Mouse (Mus musculus) limb, embryonic 12.5 days (tissue): ENCODE data around the gene Actc1. TPM values are rescaled to one million over a fixed set of nuclear protein-coding genes. Genes with fewer than 3 reads are reported as not detected.
A peak's percentile ranks its signal among the peaks of the same experiment; 100 is the strongest.

ENCODE experiments used
- ATAC-seq: fragments of 200-750 bp; cut with Nextera tagmentation; 2 replicates; pipeline ENCODE4 v1.8.0; 2017; ENCODE audit warnings: low read depth, moderate TSS enrichment; ENCODE audit not compliant: insufficient number of reproducible peaks, insufficient read depth, low FRiP score, low TSS enrichment
- H3K27ac ChIP-seq: fragments of 300-500 bp; sonication (generic); 2 replicates; pipeline ENCODE4 v1.5.1; 2016; ENCODE audit warnings: mild to moderate bottlenecking, moderate library complexity
- H3K27me3 ChIP-seq: fragments of 300-500 bp; sonication (generic); 2 replicates; pipeline ENCODE4 v1.6.1; 2016; ENCODE audit warnings: mild to moderate bottlenecking, moderate library complexity
- H3K36me3 ChIP-seq: fragments of 300-500 bp; sonication (generic); 2 replicates; pipeline ENCODE4 v1.6.1; 2016; ENCODE audit warnings: mild to moderate bottlenecking, moderate library complexity
- H3K4me1 ChIP-seq: fragments of 300-500 bp; sonication (generic); replicated peaks from 2 replicates; pipeline ENCODE4 v1.6.1; 2016
- H3K4me2 ChIP-seq: fragments of 300-500 bp; sonication (generic); 2 replicates; pipeline ENCODE4 v1.6.1; 2016; ENCODE audit warnings: mild to moderate bottlenecking, moderate library complexity
- H3K4me3 ChIP-seq: fragments of 300-500 bp; sonication (generic); replicated peaks from 2 replicates; pipeline ENCODE4 v1.5.1; 2016; ENCODE audit warnings: mild to moderate bottlenecking
- H3K9ac ChIP-seq: fragments of 300-500 bp; sonication (generic); replicated peaks from 2 replicates; pipeline ENCODE4 v1.6.1; 2016; ENCODE audit warnings: mild to moderate bottlenecking, moderate library complexity
- H3K9me3 ChIP-seq: fragments of 300-500 bp; sonication (generic); 2 replicates; pipeline ENCODE4 v1.6.1; 2016; ENCODE audit warnings: mild to moderate bottlenecking, moderate library complexity
- WGBS: fragments of 180-500 bp; shearing (Covaris S2); methylation state at CpG from one replicate; pipeline ENCODE4 v1.1.7; 2016; 5-methylcytosine and 5-hydroxymethylcytosine counted together
- polyA plus RNA-seq: library from polyadenylated mRNA; unstranded; fragments of >200 nt; fragmentation: Nextera tagmentation; extraction: Ambion mirVana; gene quantifications from 2 replicates; pipeline ENCODE4 v1.2.1, GENCODE M21; 2016

The Actc1 gene
- polyA plus RNA-seq, 1 experiment from 2014 or later = 400 TPM

DNA sequence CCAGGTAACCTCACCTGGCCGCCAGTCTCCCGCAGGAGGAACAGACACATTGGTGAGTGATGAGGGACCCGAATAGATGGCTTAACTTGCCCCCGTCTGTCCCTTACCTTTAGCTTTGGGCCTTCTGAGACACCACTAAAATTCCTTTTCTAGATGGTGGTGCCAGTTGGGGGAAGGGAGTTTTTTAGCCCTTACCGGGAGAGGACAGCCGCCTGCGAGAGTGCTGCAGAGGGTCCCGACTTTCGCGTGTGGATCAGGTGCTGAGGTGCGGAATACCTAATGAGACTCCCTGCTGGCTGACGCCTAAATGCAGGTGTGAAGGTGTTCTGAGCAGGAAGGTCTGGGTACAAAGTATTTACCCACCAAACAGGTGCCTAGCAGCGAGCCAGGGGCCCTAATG lies 39.5 kb downstream of the Actc1 start:
- Histone ChIP-seq H3K4me3 (peak overlapping the region; percentile 44), H3K27me3 (peaks cover 72% of the 10 kb centered on the region), H3K36me3 (no peaks in the 10 kb centered on the region), H3K4me2 (peak overlapping the region; percentile 76), H3K9ac (peak overlapping the region; percentile 44; the same call in 1 of the 2 replicates), H3K4me1 (peaks cover 8% of the 10 kb centered on the region), H3K27ac (no peak overlapping the region), H3K9me3 (no peaks in the 10 kb centered on the region)
- no peak for ATAC-seq
- 3% methylated on average over 13 of the region's 13 CpGs for WGBS

DNA sequence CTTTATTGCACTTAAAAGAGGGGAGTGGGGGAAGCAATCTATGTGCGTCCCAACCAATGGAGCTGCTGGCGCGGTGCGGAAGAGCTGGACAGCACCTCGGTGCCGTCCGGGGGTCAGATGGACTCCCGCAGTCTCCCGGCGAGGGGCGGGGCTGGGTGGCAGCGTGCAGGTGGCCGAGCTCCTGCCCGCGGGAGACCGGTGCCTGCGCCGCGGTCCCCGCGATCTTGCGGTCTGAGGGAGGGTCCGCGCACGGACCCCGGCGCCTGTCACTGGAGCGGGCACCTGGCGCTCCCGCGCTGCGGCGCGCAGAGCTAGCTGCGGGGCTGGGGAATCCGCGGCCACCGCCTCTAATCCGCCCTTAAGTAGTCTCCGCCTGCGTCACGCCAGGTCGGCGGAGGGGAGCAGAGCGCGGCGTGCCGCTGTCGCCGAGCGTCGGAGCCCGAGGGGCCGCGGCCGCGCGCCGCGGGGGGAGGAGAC lies 40.0 kb downstream of the Actc1 start, which contains the start of gene Gjd2:
TSS of gene Gjd2 (minus strand) at position 325 of the 477 bp plus-strand sequence.
- 1% methylated on average over 53 of the region's 60 CpGs for WGBS
- Histone ChIP-seq H3K4me2 (peak within 1 kb of the TSS; percentile 76), H3K36me3 (no peaks in the 10 kb centered on the region), H3K9me3 (no peaks in the 10 kb centered on the region), H3K9ac (peak within 1 kb of the TSS; percentile 44), H3K27ac (no peak within 1 kb of the TSS), H3K4me1 (peaks cover 8% of the 10 kb centered on the region), H3K4me3 (peak within 1 kb of the TSS; percentile 44), H3K27me3 (peaks cover 67% of the 10 kb centered on the region)
- ATAC-seq = 0 out of 2 replicates have a peak, but pooled peaks have one; percentile 30

DNA sequence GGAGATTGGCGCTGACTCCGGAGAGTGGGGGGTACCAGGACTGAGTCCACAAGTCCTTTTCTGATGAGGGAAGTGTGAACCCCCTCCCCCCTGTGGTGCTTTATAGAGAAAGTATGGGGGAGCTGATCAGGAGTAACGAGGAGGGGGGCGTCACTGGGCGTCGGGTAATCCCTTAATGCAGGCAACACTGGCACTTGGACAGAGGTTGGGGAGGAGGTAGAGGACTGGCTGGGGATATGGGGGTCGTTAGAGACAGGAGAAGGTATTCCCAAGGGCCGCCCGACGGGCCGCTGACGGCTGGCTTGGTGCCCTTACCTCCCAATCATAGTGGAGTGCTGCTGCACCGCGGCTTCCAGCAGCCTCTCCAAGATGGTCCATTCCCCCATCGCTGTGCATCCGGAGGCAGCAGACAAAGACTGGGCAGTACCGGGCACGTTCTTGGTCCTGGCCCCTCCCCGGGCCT lies 40.6 kb downstream of the Actc1 start:
- H3K4me1 ChIP-seq = peaks cover 8% of the 10 kb centered on the region
- peak overlapping the region; percentile 44 for H3K4me3 ChIP-seq
- WGBS = 4% methylated on average over 19 of the region's 19 CpGs
- H3K4me2 ChIP-seq = peak overlapping the region; percentile 76
- peaks cover 64% of the 10 kb centered on the region for H3K27me3 ChIP-seq
- no peaks in the 10 kb centered on the region for H3K9me3 ChIP-seq
- no peak for ATAC-seq
- no peak overlapping the region for H3K9ac ChIP-seq
- no peaks in the 10 kb centered on the region for H3K36me3 ChIP-seq
- H3K27ac ChIP-seq = no peak overlapping the region

DNA sequence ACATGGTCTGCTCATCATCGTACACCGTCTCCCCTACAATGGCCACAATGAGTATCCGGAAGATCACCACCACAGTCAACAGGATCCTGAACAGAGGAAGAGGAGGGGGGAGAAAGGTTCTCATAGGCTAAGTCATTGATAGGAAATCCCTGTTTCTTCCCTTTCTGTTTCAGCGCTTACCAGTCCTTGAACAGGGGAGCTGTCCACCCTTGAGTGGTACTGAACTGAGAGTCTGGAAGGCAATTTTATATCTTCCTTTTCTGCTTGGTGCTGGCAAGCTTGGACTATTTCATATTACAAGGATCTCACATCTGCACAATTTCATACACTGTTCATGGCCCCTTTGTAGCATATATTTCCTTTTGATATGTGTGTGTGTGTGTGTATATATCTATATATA lies 41.5 kb downstream of the Actc1 start:
- 53% methylated on average over 4 of the region's 4 CpGs for WGBS
- Histone ChIP-seq H3K36me3 (no peaks in the 10 kb centered on the region), H3K9ac (no peak overlapping the region), H3K27ac (no peak overlapping the region), H3K9me3 (no peaks in the 10 kb centered on the region), H3K4me1 (peaks cover 8% of the 10 kb centered on the region), H3K4me2 (no peak overlapping the region), H3K27me3 (peaks cover 56% of the 10 kb centered on the region), H3K4me3 (no peak overlapping the region)
- ATAC-seq = 0 out of 2 replicates have a peak, but pooled peaks have one; percentile 24

DNA sequence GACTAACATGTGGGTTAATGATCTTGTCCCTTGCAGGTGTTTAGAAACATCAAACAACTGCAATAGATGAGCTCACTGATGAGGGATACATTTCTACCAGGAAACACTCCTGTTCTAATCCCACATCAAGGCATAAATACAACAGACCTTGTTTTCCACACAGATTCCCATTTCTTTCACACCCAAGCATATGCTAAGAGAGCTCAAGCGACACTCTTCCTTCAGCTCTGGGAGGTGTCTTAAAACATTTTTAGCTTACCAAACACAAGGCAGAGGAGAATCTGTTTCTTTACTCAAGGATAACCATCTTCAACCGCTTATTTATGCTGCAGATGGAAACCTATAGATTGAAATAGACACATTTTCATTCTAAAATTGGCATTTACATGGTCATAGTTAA lies 45.0 kb downstream of the Actc1 start:
- no peaks in the 10 kb centered on the region for H3K9me3 ChIP-seq
- H3K27me3 ChIP-seq = peaks cover 26% of the 10 kb centered on the region
- 81% methylated on average over 2 of the region's 2 CpGs for WGBS
- H3K9ac ChIP-seq = no peak overlapping the region
- H3K4me1 ChIP-seq = peaks cover 2% of the 10 kb centered on the region
- H3K4me2 ChIP-seq = no peak overlapping the region
- no peak overlapping the region for H3K4me3 ChIP-seq
- ATAC-seq = no peak
- no peaks in the 10 kb centered on the region for H3K36me3 ChIP-seq
- no peak overlapping the region for H3K27ac ChIP-seq

DNA sequence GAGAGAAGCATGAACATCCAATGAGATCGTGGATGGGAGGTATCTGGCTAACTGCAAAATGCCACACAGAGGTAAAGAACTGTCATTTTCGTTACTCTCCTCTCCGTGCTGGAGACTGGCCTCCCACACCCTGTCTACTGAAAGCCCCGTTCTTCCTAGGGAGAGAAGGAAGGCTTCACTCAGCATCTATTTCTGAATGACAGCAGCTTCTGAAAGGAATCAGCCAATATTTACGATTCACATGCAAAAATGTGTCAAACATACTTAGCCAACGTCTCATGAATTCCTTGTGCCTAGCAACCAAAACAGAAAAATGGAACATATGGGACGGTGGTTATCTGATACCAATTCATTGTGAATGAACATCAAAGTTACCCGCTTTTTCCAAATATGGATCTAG lies 55.9 kb downstream of the Actc1 start:
- Histone ChIP-seq H3K4me1 (no peaks in the 10 kb centered on the region), H3K36me3 (no peaks in the 10 kb centered on the region), H3K9ac (no peak overlapping the region), H3K9me3 (no peaks in the 10 kb centered on the region), H3K4me2 (no peak overlapping the region), H3K4me3 (no peak overlapping the region), H3K27ac (no peak overlapping the region), H3K27me3 (no peaks in the 10 kb centered on the region)
- no peak for ATAC-seq
- 81% methylated on average over 8 of the region's 8 CpGs for WGBS

Other genes starting within 250 kb of the Actc1 start
- 1.2 and 1.6 TPM in 2 replicates for gene Scg5, start 224.4 kb downstream of the Actc1 start, polyA plus RNA-seq
- 44.3 and 44.5 TPM in 2 replicates for gene Arhgap11a, start 204.9 kb downstream of the Actc1 start, polyA plus RNA-seq
- not detected in 2 replicates for gene Gjd2, start 39.9 kb downstream of the Actc1 start, polyA plus RNA-seq
- gene Aqr, start 133.5 kb upstream of the Actc1 start, polyA plus RNA-seq = 54.6 and 54.9 TPM in 2 replicates
- gene Zfp770, start 147.9 kb upstream of the Actc1 start, polyA plus RNA-seq = 3.6 and 3.9 TPM in 2 replicates